Mouse (Mus musculus) c-Kit-positive CD71-negative TER-119-negative erythroid progenitor cells, embryonic 14.5 days (primary cell): Measurements from ENCODE around the gene Mical3.
A peak's percentile ranks its signal among the peaks of the same experiment; 100 is the strongest.

Experiments
- DNase-seq: peaks from one replicate; pipeline ENCODE4 v3.0.0-alpha.2; 2013; ENCODE audit warnings: low read depth

The Mical3 gene

GRCm38 (mm10) chr6:121145906-121146305, 15.1 kb upstream of the Mical3 start:
- no peak for DNase-seq

GRCm38 (mm10) chr6:121145010-121145604, 14.3 kb upstream of the Mical3 start:
- no peak for DNase-seq

GRCm38 (mm10) chr6:121144066-121144465, 13.3 kb upstream of the Mical3 start:
- DNase-seq, result no peak

GRCm38 (mm10) chr6:121143439-121143838, 12.6 kb upstream of the Mical3 start:
- DNase-seq, result no peak

GRCm38 (mm10) chr6:121142298-121142697, 11.5 kb upstream of the Mical3 start:
- no peak for DNase-seq

- no peak for DNase-seq
Observed at GRCm38 (mm10) chr6:121139271-121139670, 8.5 kb upstream of the Mical3 start.

- DNase-seq, result no peak
Observed at GRCm38 (mm10) chr6:121138338-121139040, 7.7 kb upstream of the Mical3 start.

GRCm38 (mm10) chr6:121137222-121137621, 6.4 kb upstream of the Mical3 start:
- DNase-seq, result no peak

- DNase-seq, result no peak
Observed at GRCm38 (mm10) chr6:121134884-121135283, 4.1 kb upstream of the Mical3 start.

- no peak for DNase-seq
Observed at GRCm38 (mm10) chr6:121134249-121134648, 3.5 kb upstream of the Mical3 start.

GRCm38 (mm10) chr6:121130039-121130705, 627 bp downstream of the Mical3 start:
- peak; percentile 82 for DNase-seq

- DNase-seq, result no peak
Observed at GRCm38 (mm10) chr6:121129506-121129905, 1.3 kb downstream of the Mical3 start.

- DNase-seq, result no peak
Observed at GRCm38 (mm10) chr6:121128736-121129135, 2.1 kb downstream of the Mical3 start.

GRCm38 (mm10) chr6:121127726-121128125, 3.1 kb downstream of the Mical3 start:
- DNase-seq, result no peak

GRCm38 (mm10) chr6:121126202-121126601, 4.6 kb downstream of the Mical3 start:
- no peak for DNase-seq

- no peak for DNase-seq
Observed at GRCm38 (mm10) chr6:121122739-121123241, 8.0 kb downstream of the Mical3 start.

GRCm38 (mm10) chr6:121120776-121121175, 10.0 kb downstream of the Mical3 start:
- no peak for DNase-seq

- no peak for DNase-seq
Observed at GRCm38 (mm10) chr6:121117971-121118755, 12.6 kb downstream of the Mical3 start.

GRCm38 (mm10) chr6:121117142-121117541, 13.7 kb downstream of the Mical3 start:
- no peak for DNase-seq

- DNase-seq, result no peak
Observed at GRCm38 (mm10) chr6:121116434-121116833, 14.4 kb downstream of the Mical3 start.

- DNase-seq, result no peak
Observed at GRCm38 (mm10) chr6:121111448-121112055, 19.2 kb downstream of the Mical3 start.
